Mouse (Mus musculus) MEL (cell line): ENCODE measurements around the gene Cct2.

Experiments used
- CTCF ChIP-seq, 3 experiments: IDR thresholded peaks in 2 of 3; conservative IDR thresholded peaks in 1 of 3; 2 replicates each; pipeline ENCODE4 v1.5.1; 2011 to 2012; ENCODE audit warnings: low read length in 3 of 3, low read depth in 2 of 3, mild to moderate bottlenecking in 2 of 3, improper control_type of control experiment in 1 of 3, inconsistent platforms in 1 of 3, mixed read lengths in 1 of 3, moderate library complexity in 1 of 3; ENCODE audit not compliant: control insufficient read depth in 1 of 3, insufficient read depth in 1 of 3, poor library complexity in 1 of 3, severe bottlenecking in 1 of 3
- E2F4 ChIP-seq: IDR thresholded peaks from 2 replicates; pipeline ENCODE4 v1.6.1; 2011; ENCODE audit warnings: low read depth, low read length, improper control_type of control experiment, borderline replicate concordance
- ELF1 ChIP-seq: IDR thresholded peaks from 2 replicates; pipeline ENCODE4 v1.6.1; 2014; ENCODE audit warnings: low read depth, mild to moderate bottlenecking, inconsistent platforms, low read length, improper control_type of control experiment, moderate library complexity
- EP300 ChIP-seq, 2 experiments: IDR thresholded peaks; 2 replicates each; pipeline ENCODE4 v1.6.1; 2011; ENCODE audit warnings: improper control_type of control experiment in 2 of 2, low read length in 2 of 2, low read depth in 1 of 2, mild to moderate bottlenecking in 1 of 2
- MXI1 ChIP-seq: IDR thresholded peaks from 2 replicates; pipeline ENCODE4 v1.6.1; 2011; ENCODE audit warnings: mild to moderate bottlenecking, low read depth, low read length, improper control_type of control experiment
- POLR2A ChIP-seq, 2 experiments: IDR thresholded peaks; 2 replicates each; pipeline ENCODE4 v1.6.1; 2011 to 2012; ENCODE audit warnings: low read length in 2 of 2, mild to moderate bottlenecking in 2 of 2, control low read depth in 1 of 2, improper control_type of control experiment in 1 of 2, low read depth in 1 of 2, moderate library complexity in 1 of 2; ENCODE audit not compliant: control insufficient read depth in 1 of 2, insufficient read depth in 1 of 2, poor library complexity in 1 of 2
- TAL1 ChIP-seq: IDR thresholded peaks from 2 replicates; pipeline ENCODE4 v1.6.1; 2012; ENCODE audit warnings: mild to moderate bottlenecking, inconsistent platforms, low read length, moderate library complexity, mixed read lengths
- USF1 ChIP-seq: IDR thresholded peaks from 2 replicates; pipeline ENCODE4 v1.6.1; 2014; ENCODE audit warnings: low read depth, mild to moderate bottlenecking, inconsistent platforms, low read length, improper control_type of control experiment, moderate library complexity
- ZNF384 ChIP-seq: IDR thresholded peaks from 2 replicates; pipeline ENCODE4 v1.6.1; 2012; ENCODE audit warnings: low read depth, mild to moderate bottlenecking, inconsistent platforms, low read length, improper control_type of control experiment

- TF ChIP-seq USF1 (no peak), POLR2A (IDR thresholded peaks at IDR 0.05; ENCODE audit: control insufficient read depth in 1 of 2, insufficient read depth in 1 of 2, low read depth in 1 of 2, low read length in 2 of 2, poor library complexity in 1 of 2) (no peak), TAL1 (no peak), E2F4 (no peak), ZNF384 (no peak), CTCF (IDR thresholded peaks at IDR 0.05 in 2 of 3, conservative IDR thresholded peaks at IDR 0.05 in 1 of 3; ENCODE audit: control insufficient read depth in 1 of 3, insufficient read depth in 1 of 3, low read depth in 2 of 3, low read length in 3 of 3, poor library complexity in 1 of 3, severe bottlenecking in 1 of 3) (no peak), EP300 (IDR thresholded peaks at IDR 0.05; ENCODE audit: low read depth in 1 of 2, low read length in 2 of 2) (no peak), ELF1 (no peak), MXI1 (no peak)
Measured at GRCm38 (mm10) chr10:117031160-117031559, 32.5 kb downstream of the Cct2 start.
